Mouse (Mus musculus) hindbrain, embryonic 10.5 days (tissue): Measurements from ENCODE around the gene Rhog. TPM values are rescaled to one million over a fixed set of nuclear protein-coding genes. Genes with fewer than 3 reads are reported as not detected.
A peak's percentile ranks its signal among the peaks of the same experiment; 100 is the strongest.

Experiments used
- DNase-seq: peaks from one replicate; pipeline ENCODE4 v3.0.0-alpha.2; 2017; ENCODE audit warnings: low spot score
- H3K27ac ChIP-seq: fragments of 300-500 bp; sonication (generic); 2 replicates; pipeline ENCODE4 v1.5.1; 2016; ENCODE audit warnings: mild to moderate bottlenecking, moderate library complexity
- H3K27me3 ChIP-seq: fragments of 300-500 bp; sonication (generic); 2 replicates; pipeline ENCODE4 v1.6.1; 2016; ENCODE audit warnings: mild to moderate bottlenecking; ENCODE audit not compliant: poor library complexity, insufficient read depth, severe bottlenecking
- H3K36me3 ChIP-seq: fragments of 300-500 bp; sonication (generic); 2 replicates; pipeline ENCODE4 v1.6.1; 2016; ENCODE audit warnings: mild to moderate bottlenecking, moderate library complexity
- H3K4me1 ChIP-seq: fragments of 300-500 bp; sonication (generic); replicated peaks from 2 replicates; pipeline ENCODE4 v1.6.1; 2016; ENCODE audit warnings: mild to moderate bottlenecking
- H3K4me3 ChIP-seq: fragments of 300-500 bp; sonication (generic); 2 replicates; pipeline ENCODE4 v1.5.1; 2016; ENCODE audit warnings: mild to moderate bottlenecking, moderate library complexity
- H3K9me3 ChIP-seq: fragments of 300-500 bp; sonication (generic); 2 replicates; pipeline ENCODE4 v1.6.1; 2016; ENCODE audit warnings: mild to moderate bottlenecking, moderate library complexity
- WGBS: fragments of 180-500 bp; shearing (Covaris S2); methylation state at CpG from one replicate; pipeline ENCODE4 v1.1.7; 2016; 5-methylcytosine and 5-hydroxymethylcytosine counted together
- polyA plus RNA-seq: library from polyadenylated mRNA; unstranded; fragments of >200 nt; fragmentation: Nextera tagmentation; extraction: Ambion mirVana; gene quantifications from 2 replicates; pipeline ENCODE4 v1.2.1, GENCODE M21; 2016

Gene Rhog
- 34.3 and 41.3 TPM in 2 replicates for polyA plus RNA-seq

GRCm38 (mm10) chr7:102255954-102256353 is at the start of gene Rhog:
Gene Rhog (minus strand): TSS chr7:102256054.
- no peak within 1 kb of the TSS for H3K4me3 ChIP-seq
- 82% methylated on average over 3 of the region's 3 CpGs for WGBS
- no peaks in the 10 kb centered on the region for H3K27me3 ChIP-seq
- H3K4me1 ChIP-seq, result no peaks in the 10 kb centered on the region
- H3K9me3 ChIP-seq, result no peaks in the 10 kb centered on the region
- DNase-seq, result no peak
- no peaks in the 10 kb centered on the region for H3K36me3 ChIP-seq
- no peak within 1 kb of the TSS for H3K27ac ChIP-seq

GRCm38 (mm10) chr7:102305596-102305995 is 49.7 kb upstream of the Rhog start:
- H3K4me3 ChIP-seq, result no peak overlapping the region
- H3K27ac ChIP-seq, result no peak overlapping the region
- H3K36me3 ChIP-seq, result no peaks in the 10 kb centered on the region
- 91% methylated on average over 2 of the region's 2 CpGs for WGBS
- H3K4me1 ChIP-seq, result no peaks in the 10 kb centered on the region
- no peak for DNase-seq
- H3K9me3 ChIP-seq, result no peaks in the 10 kb centered on the region
- no peaks in the 10 kb centered on the region for H3K27me3 ChIP-seq

- Histone ChIP-seq H3K4me1 (no peaks in the 10 kb centered on the region), H3K36me3 (no peaks in the 10 kb centered on the region), H3K9me3 (no peaks in the 10 kb centered on the region), H3K4me3 (no peak overlapping the region), H3K27me3 (no peaks in the 10 kb centered on the region), H3K27ac (no peak overlapping the region)
- 95% methylated on average over 4 of the region's 4 CpGs for WGBS
- DNase-seq, result no peak
Measured at GRCm38 (mm10) chr7:102302471-102302870, 46.6 kb upstream of the Rhog start.

- Histone ChIP-seq H3K4me3 (no peak overlapping the region), H3K36me3 (no peaks in the 10 kb centered on the region), H3K27me3 (no peaks in the 10 kb centered on the region), H3K4me1 (no peaks in the 10 kb centered on the region), H3K27ac (no peak overlapping the region), H3K9me3 (no peaks in the 10 kb centered on the region)
- DNase-seq, result no peak
- 84% methylated on average over 1 of the region's 1 CpGs for WGBS
Measured at GRCm38 (mm10) chr7:102300761-102301160, 44.9 kb upstream of the Rhog start.

- Histone ChIP-seq H3K36me3 (no peaks in the 10 kb centered on the region), H3K27me3 (no peaks in the 10 kb centered on the region), H3K27ac (no peak overlapping the region), H3K4me1 (peaks cover 5% of the 10 kb centered on the region; the same call in 1 of the 2 replicates), H3K4me3 (no peak overlapping the region), H3K9me3 (no peaks in the 10 kb centered on the region)
- WGBS, result 29% methylated on average over 2 of the region's 2 CpGs
- DNase-seq, result no peak
Measured at GRCm38 (mm10) chr7:102293234-102293633, 37.4 kb upstream of the Rhog start.

GRCm38 (mm10) chr7:102292228-102292627 is 36.4 kb upstream of the Rhog start:
- Histone ChIP-seq H3K27ac (no peak overlapping the region), H3K4me3 (no peak overlapping the region), H3K4me1 (peaks cover 5% of the 10 kb centered on the region; the same call in 1 of the 2 replicates), H3K36me3 (no peaks in the 10 kb centered on the region), H3K9me3 (no peaks in the 10 kb centered on the region), H3K27me3 (no peaks in the 10 kb centered on the region)
- 93% methylated on average over 3 of the region's 3 CpGs for WGBS
- DNase-seq, result no peak

GRCm38 (mm10) chr7:102289466-102289865 is 33.6 kb upstream of the Rhog start:
- no peak overlapping the region for H3K4me3 ChIP-seq
- peaks cover 5% of the 10 kb centered on the region; the same call in 1 of the 2 replicates for H3K4me1 ChIP-seq
- H3K9me3 ChIP-seq, result no peaks in the 10 kb centered on the region
- H3K36me3 ChIP-seq, result no peaks in the 10 kb centered on the region
- no peak overlapping the region for H3K27ac ChIP-seq
- no peak for DNase-seq
- 83% methylated on average over 6 of the region's 6 CpGs for WGBS
- H3K27me3 ChIP-seq, result no peaks in the 10 kb centered on the region

GRCm38 (mm10) chr7:102282261-102282660 is 26.4 kb upstream of the Rhog start:
- no peak overlapping the region for H3K27ac ChIP-seq
- 87% methylated on average over 5 of the region's 5 CpGs for WGBS
- H3K36me3 ChIP-seq, result no peaks in the 10 kb centered on the region
- no peaks in the 10 kb centered on the region for H3K27me3 ChIP-seq
- no peak overlapping the region for H3K4me3 ChIP-seq
- H3K9me3 ChIP-seq, result no peaks in the 10 kb centered on the region
- no peaks in the 10 kb centered on the region for H3K4me1 ChIP-seq
- no peak for DNase-seq

GRCm38 (mm10) chr7:102281403-102281802 is 25.5 kb upstream of the Rhog start:
- DNase-seq, result no peak
- Histone ChIP-seq H3K27me3 (no peaks in the 10 kb centered on the region), H3K9me3 (no peaks in the 10 kb centered on the region), H3K27ac (no peak overlapping the region), H3K4me3 (no peak overlapping the region), H3K4me1 (no peaks in the 10 kb centered on the region), H3K36me3 (no peaks in the 10 kb centered on the region)
- WGBS, result 98% methylated on average over 1 of the region's 1 CpGs

GRCm38 (mm10) chr7:102272422-102272948 is 16.6 kb upstream of the Rhog start:
- H3K4me3 ChIP-seq, result no peak overlapping the region
- peaks cover 19% of the 10 kb centered on the region for H3K27me3 ChIP-seq
- no peaks in the 10 kb centered on the region for H3K9me3 ChIP-seq
- peaks cover 12% of the 10 kb centered on the region for H3K4me1 ChIP-seq
- 87% methylated on average over 3 of the region's 3 CpGs for WGBS
- DNase-seq, result no peak
- no peak overlapping the region for H3K27ac ChIP-seq
- no peaks in the 10 kb centered on the region for H3K36me3 ChIP-seq

- Histone ChIP-seq H3K4me3 (peak overlapping the region; percentile 90), H3K4me1 (peaks cover 18% of the 10 kb centered on the region), H3K27ac (no peak overlapping the region), H3K36me3 (no peaks in the 10 kb centered on the region), H3K27me3 (peaks cover 19% of the 10 kb centered on the region), H3K9me3 (no peaks in the 10 kb centered on the region)
- DNase-seq, result no peak
- 6% methylated on average over 12 of the region's 12 CpGs for WGBS
Measured at GRCm38 (mm10) chr7:102268395-102268748, 12.5 kb upstream of the Rhog start.

- H3K27me3 ChIP-seq, result peaks cover 19% of the 10 kb centered on the region
- H3K36me3 ChIP-seq, result no peaks in the 10 kb centered on the region
- H3K9me3 ChIP-seq, result no peaks in the 10 kb centered on the region
- peaks cover 18% of the 10 kb centered on the region for H3K4me1 ChIP-seq
- H3K27ac ChIP-seq, result peak within 1 kb of the TSS; percentile 85
- WGBS, result under 1% methylated on average over 69 of the region's 73 CpGs
- peak within 1 kb of the TSS; percentile 90 for H3K4me3 ChIP-seq
- peak; percentile 68 for DNase-seq
Measured at GRCm38 (mm10) chr7:102267601-102268394, 11.9 kb upstream of the Rhog start, which contains the start of gene Stim1. Gene Stim1 (plus strand): TSS chr7:102267806.

GRCm38 (mm10) chr7:102267113-102267579 is 11.3 kb upstream of the Rhog start:
- H3K27me3 ChIP-seq, result peaks cover 19% of the 10 kb centered on the region
- no peaks in the 10 kb centered on the region for H3K36me3 ChIP-seq
- H3K4me3 ChIP-seq, result peak overlapping the region; percentile 90
- peak; percentile 95 for DNase-seq
- WGBS, result under 1% methylated on average over 34 of the region's 34 CpGs
- no peaks in the 10 kb centered on the region for H3K9me3 ChIP-seq
- peak overlapping the region; percentile 85 for H3K27ac ChIP-seq
- H3K4me1 ChIP-seq, result peaks cover 18% of the 10 kb centered on the region
